ENCODE assay signal across 14 mouse cellular contexts in the genomic region with DNA sequence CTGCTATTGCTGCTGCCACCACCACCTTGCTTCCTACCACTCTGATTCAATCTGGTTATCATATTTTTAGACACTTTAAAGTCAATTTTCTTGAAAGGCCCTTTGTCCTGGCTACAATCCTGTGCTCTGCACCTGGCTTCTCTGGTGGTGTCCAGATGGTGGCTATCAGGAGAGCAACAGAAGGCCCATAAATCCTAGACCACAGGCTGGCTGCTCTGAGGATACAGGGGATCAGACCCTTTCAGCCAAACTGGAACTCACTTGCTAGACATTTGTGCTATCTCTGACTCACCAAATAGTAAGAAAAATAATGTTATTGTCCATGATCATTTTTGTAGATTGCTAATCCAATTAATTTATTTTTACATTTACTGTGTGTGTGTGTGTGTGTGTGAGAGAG. TPM values are rescaled to one million over a fixed set of nuclear protein-coding genes. Genes with fewer than 3 reads are reported as not detected.
DNase-seq lines count a peak whose midpoint lies in the region; ATAC-seq and TF ChIP-seq lines count a peak whose summit lies in the region.
"Had no signal": no experiment of that assay in that cellular context is flagged by ENCODE, and none has a peak within 500 bp of the region (broad histone marks: within the 10 kb centered on the region; RNA-seq: fewer than 3 reads in every experiment).

No protein-coding gene starts in this region.

- no peak overlapping the region for H3K9ac ChIP-seq in hindbrain, embryonic 16.5 days (ENCODE audit: low read depth, low read length)
- no peak overlapping the region for H3K9ac ChIP-seq in hindbrain, embryonic 12.5 days
- H3K9ac ChIP-seq in limb, embryonic 14.5 days (ENCODE audit: low read depth, low read length, severe bottlenecking) = no peak overlapping the region
- H3K9ac ChIP-seq in forebrain, embryonic 14.5 days (ENCODE audit: low read length) = no peak overlapping the region
- H3K9ac ChIP-seq: heart, embryonic 13.5 days; intestine, embryonic 15.5 days; kidney, embryonic 15.5 days; liver, embryonic 13.5 days had no signal

- no peak overlapping the region for H3K4me3 ChIP-seq in hindbrain, embryonic 16.5 days (ENCODE audit: low read length)
- H3K4me3 ChIP-seq in hindbrain, embryonic 12.5 days = no peak overlapping the region
- no peak overlapping the region for H3K4me3 ChIP-seq in limb, embryonic 14.5 days (replicated peaks; ENCODE audit: low read length)
- no peak overlapping the region for H3K4me3 ChIP-seq in forebrain, embryonic 14.5 days (ENCODE audit: low read depth, low read length)
- H3K4me3 ChIP-seq: heart, embryonic 13.5 days; intestine, embryonic 15.5 days; kidney, embryonic 15.5 days; liver, embryonic 13.5 days had no signal

- no peaks in the 10 kb centered on the region for H3K4me1 ChIP-seq in hindbrain, embryonic 16.5 days (ENCODE audit: control insufficient read depth, insufficient read depth, low read depth, low read length)
- peaks cover 3% of the 10 kb centered on the region; the same call in 1 of the 2 replicates for H3K4me1 ChIP-seq in hindbrain, embryonic 12.5 days
- peaks cover 24% of the 10 kb centered on the region for H3K4me1 ChIP-seq in limb, embryonic 14.5 days (ENCODE audit: control insufficient read depth, insufficient read depth, low read length)
- no peaks in the 10 kb centered on the region for H3K4me1 ChIP-seq in forebrain, embryonic 14.5 days (ENCODE audit: control insufficient read depth, insufficient read depth, low read length)
- H3K4me1 ChIP-seq: heart, embryonic 13.5 days; intestine, embryonic 15.5 days; kidney, embryonic 15.5 days had no signal

- no peaks in the 10 kb centered on the region for H3K9me3 ChIP-seq in hindbrain, embryonic 16.5 days (ENCODE audit: control insufficient read depth, low read length)
- H3K9me3 ChIP-seq in hindbrain, embryonic 12.5 days (replicated peaks) = no peaks in the 10 kb centered on the region
- H3K9me3 ChIP-seq in limb, embryonic 14.5 days (ENCODE audit: control insufficient read depth, low read length) = peaks cover 6% of the 10 kb centered on the region; the same call in 1 of the 2 replicates
- no peaks in the 10 kb centered on the region for H3K9me3 ChIP-seq in forebrain, embryonic 14.5 days (replicated peaks; ENCODE audit: control insufficient read depth, low read length)
- H3K9me3 ChIP-seq: heart, embryonic 13.5 days; intestine, embryonic 15.5 days; kidney, embryonic 15.5 days; liver, embryonic 13.5 days had no signal

- DNase-seq in cerebellum, adult 11 months = peak; percentile 72
- DNase-seq in cerebellum, postnatal 25 days = peak; percentile 78 to 82
- DNase-seq in limb, embryonic 14.5 days (ENCODE audit: low spot score) = no peak
- DNase-seq in lung, postnatal 10 days = no peak
- no peak for DNase-seq in forebrain, embryonic 14.5 days (ENCODE audit: low spot score)
- DNase-seq in left cerebral cortex, postnatal 36 days (ENCODE audit: low spot score in 2 of 2) = no peak
- DNase-seq: liver, embryonic 13.5 days had no signal

- no peak overlapping the region for H3K27ac ChIP-seq in hindbrain, embryonic 16.5 days (ENCODE audit: low read depth, low read length)
- no peak overlapping the region for H3K27ac ChIP-seq in hindbrain, embryonic 12.5 days
- H3K27ac ChIP-seq in limb, embryonic 14.5 days (replicated peaks; ENCODE audit: low read depth, low read length) = no peak overlapping the region
- H3K27ac ChIP-seq in forebrain, embryonic 14.5 days (ENCODE audit: low read depth, low read length) = no peak overlapping the region
- H3K27ac ChIP-seq: heart, embryonic 13.5 days; intestine, embryonic 15.5 days; kidney, embryonic 15.5 days; liver, embryonic 13.5 days had no signal

- no peaks in the 10 kb centered on the region for H3K36me3 ChIP-seq in hindbrain, embryonic 16.5 days (ENCODE audit: control insufficient read depth, insufficient read depth, low read length)
- H3K36me3 ChIP-seq in hindbrain, embryonic 12.5 days = no peaks in the 10 kb centered on the region
- H3K36me3 ChIP-seq in limb, embryonic 14.5 days (ENCODE audit: control insufficient read depth, insufficient read depth, low read length) = no peaks in the 10 kb centered on the region
- no peaks in the 10 kb centered on the region for H3K36me3 ChIP-seq in forebrain, embryonic 14.5 days (ENCODE audit: control insufficient read depth, insufficient read depth, low read length)
- H3K36me3 ChIP-seq: heart, embryonic 13.5 days; intestine, embryonic 15.5 days; kidney, embryonic 15.5 days; liver, embryonic 13.5 days had no signal

- peak; percentile 54; the same call in 1 of the 2 replicates for ATAC-seq in hindbrain, embryonic 16.5 days
- ATAC-seq in hindbrain, embryonic 12.5 days (ENCODE audit: low FRiP score) = no peak
- ATAC-seq in limb, embryonic 14.5 days (ENCODE audit: low FRiP score, low read depth) = peak; percentile 66; the same call in 1 of the 2 replicates
- no peak for ATAC-seq in forebrain, embryonic 14.5 days
- ATAC-seq: intestine, embryonic 15.5 days; lung, postnatal 0 days had no signal

- no peak overlapping the region for H3K4me2 ChIP-seq in hindbrain, embryonic 16.5 days (ENCODE audit: low read length)
- H3K4me2 ChIP-seq in hindbrain, embryonic 12.5 days (replicated peaks) = no peak overlapping the region
- no peak overlapping the region for H3K4me2 ChIP-seq in limb, embryonic 14.5 days (replicated peaks; ENCODE audit: low read depth, low read length, severe bottlenecking)
- H3K4me2 ChIP-seq in forebrain, embryonic 14.5 days (ENCODE audit: low read length) = no peak overlapping the region
- H3K4me2 ChIP-seq: heart, embryonic 13.5 days; intestine, embryonic 15.5 days; kidney, embryonic 15.5 days; liver, embryonic 13.5 days had no signal

- TF ChIP-seq POLR2A in limb, embryonic 14.5 days (IDR thresholded peaks at IDR 0.05; ENCODE audit: borderline replicate concordance, extremely low read depth, insufficient read depth, insufficient read length) = no peak

- no peaks in the 10 kb centered on the region for H3K27me3 ChIP-seq in hindbrain, embryonic 16.5 days (replicated peaks; ENCODE audit: control insufficient read depth, insufficient read depth, low read length)
- peaks cover 3% of the 10 kb centered on the region; the same call in 1 of the 2 replicates for H3K27me3 ChIP-seq in hindbrain, embryonic 12.5 days
- no peaks in the 10 kb centered on the region for H3K27me3 ChIP-seq in limb, embryonic 14.5 days (ENCODE audit: control insufficient read depth, insufficient read depth, low read length)
- no peaks in the 10 kb centered on the region for H3K27me3 ChIP-seq in forebrain, embryonic 14.5 days (replicated peaks; ENCODE audit: control insufficient read depth, insufficient read depth, low read length)
- H3K27me3 ChIP-seq: heart, embryonic 13.5 days; intestine, embryonic 15.5 days; kidney, embryonic 15.5 days; liver, embryonic 13.5 days had no signal

- intact Hi-C loops in left cerebral cortex, postnatal 36 days (cut with DNase I) = no loop called here

RNA-seq across cellular contexts. Expression of gene Tmem156, which starts 1.8 kb away (rescaled TPM):
- polyA plus RNA-seq in hindbrain, embryonic 16.5 days (2015; fragmentation: Nextera tagmentation; extraction: Ambion mirVana) = 0.16 TPM in 1 of 2 replicates, not detected in the other
- polyA plus RNA-seq in hindbrain, embryonic 12.5 days (2016; fragmentation: Nextera tagmentation; extraction: Ambion mirVana) = not detected in 2 replicates
- polyA plus RNA-seq in limb, embryonic 14.5 days (2012; rRNA removed) = 0.23 and 0.88 TPM in 2 replicates
- polyA plus RNA-seq in limb, embryonic 14.5 days (2014; fragmentation: Nextera tagmentation; extraction: Ambion mirVana) = 0.23 and 1.1 TPM in 2 replicates
- polyA plus RNA-seq in forebrain, embryonic 14.5 days (2014; fragmentation: Nextera tagmentation; extraction: Ambion mirVana) = 0.10 and 0.22 TPM in 2 replicates
- under 1 TPM; 0.27 to 0.50 TPM for total RNA-seq in left cerebral cortex, postnatal 36 days (2021)
- polyA plus RNA-seq: embryonic facial prominence, embryonic 11.5 days; heart, embryonic 13.5 days had no signal

RNA-seq across cellular contexts. Expression of gene Klhl5, which starts 13.6 kb away (rescaled TPM):
- 48.7 and 52.4 TPM in 2 replicates for polyA plus RNA-seq in hindbrain, embryonic 16.5 days (2015; fragmentation: Nextera tagmentation; extraction: Ambion mirVana)
- polyA plus RNA-seq in hindbrain, embryonic 12.5 days (2016; fragmentation: Nextera tagmentation; extraction: Ambion mirVana) = 33.3 and 33.7 TPM in 2 replicates
- polyA plus RNA-seq in limb, embryonic 14.5 days (2012; rRNA removed) = 27.4 and 28.8 TPM in 2 replicates
- polyA plus RNA-seq in limb, embryonic 14.5 days (2014; fragmentation: Nextera tagmentation; extraction: Ambion mirVana) = 20.4 and 23.2 TPM in 2 replicates
- 42.3 and 47.0 TPM in 2 replicates for polyA plus RNA-seq in forebrain, embryonic 14.5 days (2014; fragmentation: Nextera tagmentation; extraction: Ambion mirVana)
- 10 to 100 TPM; 39.5 to 41.9 TPM for total RNA-seq in left cerebral cortex, postnatal 36 days (2021)

Comparison
In these comparisons a context has a peak if more than half of its experiments do, and no peak if none do; other contexts are left out.
1. ATAC-seq: peak in hindbrain, embryonic 16.5 days (single experiment) and limb, embryonic 14.5 days (single experiment); none in hindbrain, embryonic 12.5 days (single experiment) and forebrain, embryonic 14.5 days (single experiment).
2. DNase-seq: peak in cerebellum, adult 11 months (single experiment) and cerebellum, postnatal 25 days (2 of 2); none in limb, embryonic 14.5 days (single experiment), lung, postnatal 10 days (single experiment), forebrain, embryonic 14.5 days (single experiment) and left cerebral cortex, postnatal 36 days (0 of 2).